Mouse (Mus musculus) lung, embryonic 16.5 days (tissue): ENCODE results near the gene Dpf3. TPM values are rescaled to one million over a fixed set of nuclear protein-coding genes. Genes with fewer than 3 reads are reported as not detected.

Experiments used
- ATAC-seq: fragments of 200-750 bp; cut with Nextera tagmentation; 2 replicates; pipeline ENCODE4 v1.8.0; 2017; ENCODE audit warnings: low read depth, mild to moderate bottlenecking, moderate library complexity
- H3K27ac ChIP-seq: fragments of 300-500 bp; sonication (generic); 2 replicates; pipeline ENCODE4 v1.5.1; 2014; ENCODE audit warnings: mild to moderate bottlenecking, control low read depth, low read length
- H3K27me3 ChIP-seq: fragments of 300-500 bp; sonication (generic); 2 replicates; pipeline ENCODE4 v1.6.1; 2014; ENCODE audit warnings: low read depth, low read length, mixed read lengths; ENCODE audit not compliant: control insufficient read depth, insufficient read depth
- H3K36me3 ChIP-seq: fragments of 300-500 bp; sonication (generic); 2 replicates; pipeline ENCODE4 v1.6.1; 2014; ENCODE audit warnings: low read length; ENCODE audit not compliant: control insufficient read depth, insufficient read depth
- H3K4me1 ChIP-seq: fragments of 300-500 bp; sonication (generic); replicated peaks from 2 replicates; pipeline ENCODE4 v1.6.1; 2014; ENCODE audit warnings: low read length, mixed read lengths; ENCODE audit not compliant: control insufficient read depth, insufficient read depth
- H3K4me2 ChIP-seq: fragments of 300-500 bp; sonication (generic); 2 replicates; pipeline ENCODE4 v1.6.1; 2014; ENCODE audit warnings: low read depth, low read length, control low read depth
- H3K4me3 ChIP-seq: fragments of 300-500 bp; sonication (generic); 2 replicates; pipeline ENCODE4 v1.5.1; 2014; ENCODE audit warnings: mild to moderate bottlenecking, low read length, control low read depth
- H3K9ac ChIP-seq: fragments of 300-500 bp; sonication (generic); 2 replicates; pipeline ENCODE4 v1.6.1; 2014; ENCODE audit warnings: low read length, control low read depth
- H3K9me3 ChIP-seq: fragments of 300-500 bp; sonication (generic); 2 replicates; pipeline ENCODE4 v1.6.1; 2016; ENCODE audit warnings: low read length; ENCODE audit not compliant: control insufficient read depth
- WGBS: fragments of 180-500 bp; shearing (Covaris S2); extraction: QIAGEN DNeasy Blood & Tissue Kit; methylation state at CpG from one replicate; pipeline ENCODE4 v1.1.7; 2014; 5-methylcytosine and 5-hydroxymethylcytosine counted together
- polyA plus RNA-seq: library from polyadenylated mRNA; unstranded; fragments of >200 nt; fragmentation: Nextera tagmentation; extraction: Ambion mirVana; gene quantifications from 2 replicates; pipeline ENCODE4 v1.2.1, GENCODE M21; 2015

Dpf3 gene
- polyA plus RNA-seq, 1 experiment from 2014 or later = 3.9 TPM

DNA sequence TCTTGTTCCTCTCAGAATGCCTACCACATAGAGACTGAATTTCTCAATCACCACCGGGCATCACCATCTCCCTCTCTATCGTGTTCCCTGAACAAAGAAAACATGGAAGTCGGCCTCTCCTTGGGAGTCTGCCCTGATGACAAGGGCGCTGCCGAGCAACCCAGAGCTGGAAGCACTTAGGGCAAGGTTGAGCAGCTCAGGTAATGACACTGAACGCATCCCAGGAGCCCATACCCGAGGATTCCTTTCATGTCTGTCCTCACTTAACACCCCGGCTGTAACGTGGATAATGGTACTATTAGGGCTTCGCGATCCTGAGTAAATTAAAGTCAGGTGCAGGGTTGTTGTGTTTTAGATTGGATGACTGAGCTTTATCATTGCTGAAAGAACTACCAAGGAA is 176.9 kb downstream of the Dpf3 start:
- ATAC-seq = no peak
- Histone ChIP-seq H3K36me3 (no peaks in the 10 kb centered on the region), H3K9ac (no peak overlapping the region), H3K4me1 (no peaks in the 10 kb centered on the region), H3K4me3 (no peak overlapping the region), H3K27me3 (no peaks in the 10 kb centered on the region), H3K27ac (no peak overlapping the region), H3K9me3 (no peaks in the 10 kb centered on the region), H3K4me2 (no peak overlapping the region)
- 69% methylated on average over 11 of the region's 11 CpGs for WGBS

DNA sequence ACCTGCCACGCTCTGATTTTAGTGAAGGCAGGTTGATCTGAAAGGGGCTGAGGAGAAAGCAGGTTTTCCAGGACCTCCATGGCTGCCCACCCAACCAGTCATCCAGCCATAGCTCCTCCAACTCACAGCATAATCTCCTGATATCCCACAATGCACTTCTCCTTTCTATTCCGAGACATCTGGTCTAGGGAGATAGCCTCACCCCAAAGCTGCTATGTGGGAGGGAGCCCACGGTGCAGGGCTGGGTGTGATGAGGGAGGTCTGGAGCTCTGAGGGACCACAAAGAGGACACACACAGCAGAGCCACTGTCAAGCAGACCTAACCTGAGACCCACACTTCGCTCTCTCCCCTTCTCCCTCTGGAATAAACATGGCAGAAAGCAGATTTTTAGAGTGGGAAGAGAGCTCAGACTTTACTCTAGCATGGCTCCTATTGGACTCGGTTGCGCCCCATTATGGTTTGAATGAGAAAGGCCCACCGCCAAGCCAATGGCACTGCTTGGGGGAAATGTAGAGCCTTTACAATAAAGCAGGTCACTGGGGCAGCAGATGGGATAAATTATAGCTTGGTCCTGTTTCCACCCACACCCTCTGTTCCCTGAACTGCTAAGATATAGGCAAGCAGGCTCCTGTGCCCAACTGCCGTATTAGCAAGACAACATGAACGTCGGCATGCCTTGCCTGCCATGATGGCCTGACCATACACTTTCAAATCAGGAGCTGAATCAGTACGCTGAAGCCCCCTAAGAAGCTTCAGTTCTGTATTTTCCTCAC is 178.3 kb downstream of the Dpf3 start:
- H3K4me3 ChIP-seq = no peak overlapping the region
- WGBS = 87% methylated on average over 11 of the region's 11 CpGs
- H3K36me3 ChIP-seq = no peaks in the 10 kb centered on the region
- no peaks in the 10 kb centered on the region for H3K9me3 ChIP-seq
- ATAC-seq = no peak
- H3K4me2 ChIP-seq = no peak overlapping the region
- H3K27me3 ChIP-seq = no peaks in the 10 kb centered on the region
- H3K4me1 ChIP-seq = no peaks in the 10 kb centered on the region
- no peak overlapping the region for H3K9ac ChIP-seq
- no peak overlapping the region for H3K27ac ChIP-seq

DNA sequence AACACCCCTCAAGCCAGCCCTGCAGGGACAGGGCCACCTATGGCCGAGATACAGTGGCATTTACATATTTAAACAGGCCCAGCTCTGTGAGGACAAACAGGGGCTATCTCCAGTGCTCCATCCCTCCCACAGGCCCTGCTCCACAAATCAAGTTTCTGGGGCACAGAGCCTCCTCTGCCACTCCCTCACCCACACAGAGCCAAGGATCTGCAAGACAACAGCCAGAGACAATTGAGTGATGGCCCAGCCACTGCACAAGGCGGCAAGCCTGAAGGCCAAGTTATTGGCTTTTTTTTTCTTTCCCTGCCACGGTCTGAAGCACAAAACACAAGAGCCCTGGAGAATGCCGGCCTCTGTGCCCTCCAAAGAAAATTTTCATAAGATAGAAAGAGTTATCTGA is 178.9 kb downstream of the Dpf3 start:
- WGBS = 64% methylated on average over 4 of the region's 4 CpGs
- Histone ChIP-seq H3K9me3 (no peaks in the 10 kb centered on the region), H3K27ac (no peak overlapping the region), H3K36me3 (no peaks in the 10 kb centered on the region), H3K4me1 (no peaks in the 10 kb centered on the region), H3K9ac (no peak overlapping the region), H3K4me2 (no peak overlapping the region), H3K27me3 (no peaks in the 10 kb centered on the region), H3K4me3 (no peak overlapping the region)
- no peak for ATAC-seq

DNA sequence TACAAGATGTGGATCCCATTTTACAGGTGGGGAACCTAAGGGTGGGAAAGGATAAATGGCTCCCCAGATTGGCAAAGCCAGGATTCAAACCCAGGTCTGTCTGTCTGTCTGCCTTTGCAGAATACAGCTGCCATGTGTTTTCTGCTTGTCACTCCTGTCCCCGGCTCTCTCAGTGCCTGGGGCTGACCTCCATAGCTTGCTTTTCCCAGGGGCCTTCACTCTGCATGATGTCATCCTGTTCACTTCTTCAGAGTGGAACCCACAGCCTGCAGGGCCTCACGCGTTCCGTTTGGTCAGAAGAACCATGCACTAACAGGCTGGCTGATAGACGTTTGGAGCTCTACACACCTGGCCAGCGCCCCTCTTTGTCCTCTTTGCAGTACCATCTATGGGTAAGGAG is 184.3 kb downstream of the Dpf3 start:
- H3K9me3 ChIP-seq = no peaks in the 10 kb centered on the region
- no peak overlapping the region for H3K9ac ChIP-seq
- ATAC-seq = no peak
- WGBS = 58% methylated on average over 6 of the region's 6 CpGs
- no peaks in the 10 kb centered on the region for H3K4me1 ChIP-seq
- H3K4me3 ChIP-seq = no peak overlapping the region
- H3K36me3 ChIP-seq = no peaks in the 10 kb centered on the region
- H3K27me3 ChIP-seq = no peaks in the 10 kb centered on the region
- H3K27ac ChIP-seq = no peak overlapping the region
- no peak overlapping the region for H3K4me2 ChIP-seq

DNA sequence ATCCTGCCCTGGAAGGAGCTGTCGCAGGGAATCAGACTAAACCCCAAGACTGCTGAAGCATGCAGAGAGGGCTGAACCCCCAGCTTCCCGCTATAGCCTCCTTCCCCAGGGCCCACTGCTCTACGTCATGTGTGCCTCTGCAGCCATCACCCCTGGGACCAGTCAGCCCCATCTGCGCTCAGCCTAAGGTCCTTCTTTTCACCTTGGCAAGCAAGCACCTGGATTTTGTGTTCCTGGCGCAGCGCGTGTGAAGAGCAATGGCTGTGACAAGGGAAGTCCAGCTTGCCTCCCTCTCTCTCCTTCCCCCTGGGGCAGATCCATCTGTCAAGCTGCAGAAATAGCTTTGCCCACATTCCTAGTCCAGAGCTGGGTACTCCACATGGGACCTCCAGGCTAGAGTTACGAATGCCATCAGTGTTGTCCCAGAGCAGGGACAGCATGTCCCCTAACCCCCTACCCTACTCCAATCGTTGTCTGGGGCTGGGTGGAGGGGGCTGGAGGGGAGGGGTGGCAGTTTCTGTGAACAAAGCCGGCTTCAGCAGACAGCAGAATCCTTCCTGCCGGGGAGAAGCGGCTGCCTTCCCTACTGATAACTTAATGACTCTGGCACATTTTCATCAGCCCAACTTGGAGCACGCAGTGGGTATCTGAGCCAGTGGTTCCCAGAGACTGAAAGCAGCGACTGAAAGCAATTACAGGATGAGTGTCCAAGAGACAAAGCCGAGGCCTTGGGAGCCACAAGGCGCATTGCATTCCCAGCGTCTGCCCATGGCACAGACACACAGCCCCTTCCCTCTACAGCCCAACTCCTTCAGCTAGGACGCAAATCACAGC is 185.0 kb downstream of the Dpf3 start:
- no peaks in the 10 kb centered on the region for H3K36me3 ChIP-seq
- no peak overlapping the region for H3K27ac ChIP-seq
- ATAC-seq = 0 out of 2 replicates have a peak, but pooled peaks have one; percentile 23
- H3K9me3 ChIP-seq = no peaks in the 10 kb centered on the region
- H3K4me1 ChIP-seq = no peaks in the 10 kb centered on the region
- 47% methylated on average over 18 of the region's 18 CpGs for WGBS
- no peak overlapping the region for H3K4me2 ChIP-seq
- H3K27me3 ChIP-seq = no peaks in the 10 kb centered on the region
- H3K4me3 ChIP-seq = no peak overlapping the region
- H3K9ac ChIP-seq = no peak overlapping the region

DNA sequence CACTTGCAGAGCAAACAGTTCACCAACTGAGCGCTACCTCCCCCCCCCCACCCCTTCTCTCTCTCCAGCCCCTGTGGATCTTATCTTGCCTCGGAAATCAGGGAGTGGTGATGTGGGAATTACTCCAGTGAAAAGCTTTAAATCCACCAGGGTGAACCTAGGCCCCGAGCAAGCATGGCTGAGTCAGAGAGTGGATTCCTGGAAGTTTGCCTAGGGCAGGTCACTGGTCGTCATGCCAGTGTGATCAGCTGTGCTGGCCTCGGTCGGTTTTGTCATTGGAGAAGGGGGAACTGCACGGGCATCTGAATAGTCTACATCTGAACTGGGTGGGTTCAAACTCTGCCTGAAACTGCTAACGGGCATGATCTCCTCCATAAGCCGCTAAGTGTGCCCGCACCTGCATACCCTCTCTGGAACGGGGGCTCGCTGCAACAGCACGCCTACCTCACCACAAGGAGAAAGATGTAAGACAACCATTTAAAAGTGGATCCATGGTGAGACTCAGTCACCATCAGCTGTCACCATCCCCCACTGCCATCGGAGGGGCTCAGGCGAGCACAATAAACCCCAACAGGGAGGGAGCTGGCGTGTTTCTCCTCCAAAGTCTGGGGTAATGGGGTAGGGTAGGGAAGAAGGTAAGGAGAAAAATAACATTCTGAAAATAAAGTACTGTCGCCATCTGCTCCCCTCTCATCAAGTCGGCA is 185.7 kb downstream of the Dpf3 start:
- Histone ChIP-seq H3K27me3 (no peaks in the 10 kb centered on the region), H3K9me3 (no peaks in the 10 kb centered on the region), H3K4me1 (no peaks in the 10 kb centered on the region), H3K9ac (no peak overlapping the region), H3K4me2 (no peak overlapping the region), H3K36me3 (no peaks in the 10 kb centered on the region), H3K27ac (no peak overlapping the region), H3K4me3 (no peak overlapping the region)
- no peak for ATAC-seq
- WGBS = 65% methylated on average over 18 of the region's 18 CpGs

DNA sequence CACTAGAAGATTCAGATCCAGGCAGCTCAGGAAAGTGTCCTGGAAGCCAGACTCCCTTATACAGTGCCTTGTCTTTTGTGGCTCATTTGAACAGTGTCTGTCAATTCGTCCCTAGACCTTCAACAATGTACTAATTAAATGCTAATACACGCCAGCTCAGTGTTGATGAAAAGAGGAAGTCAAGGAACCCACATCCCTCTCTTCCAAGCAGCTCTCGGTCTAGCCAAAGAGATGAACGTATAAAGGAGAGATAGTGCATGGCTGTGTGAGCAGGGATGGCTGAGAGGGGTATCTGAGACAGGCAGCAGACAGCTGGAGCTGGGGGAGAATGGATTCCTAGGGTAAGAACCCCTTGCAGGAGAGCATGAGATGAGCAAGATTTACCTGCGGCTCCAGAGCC is 189.2 kb downstream of the Dpf3 start:
- Histone ChIP-seq H3K4me1 (no peaks in the 10 kb centered on the region), H3K36me3 (no peaks in the 10 kb centered on the region), H3K9me3 (no peaks in the 10 kb centered on the region), H3K4me3 (no peak overlapping the region), H3K4me2 (no peak overlapping the region), H3K9ac (no peak overlapping the region), H3K27me3 (no peaks in the 10 kb centered on the region), H3K27ac (no peak overlapping the region)
- WGBS = 80% methylated on average over 5 of the region's 5 CpGs
- no peak for ATAC-seq

DNA sequence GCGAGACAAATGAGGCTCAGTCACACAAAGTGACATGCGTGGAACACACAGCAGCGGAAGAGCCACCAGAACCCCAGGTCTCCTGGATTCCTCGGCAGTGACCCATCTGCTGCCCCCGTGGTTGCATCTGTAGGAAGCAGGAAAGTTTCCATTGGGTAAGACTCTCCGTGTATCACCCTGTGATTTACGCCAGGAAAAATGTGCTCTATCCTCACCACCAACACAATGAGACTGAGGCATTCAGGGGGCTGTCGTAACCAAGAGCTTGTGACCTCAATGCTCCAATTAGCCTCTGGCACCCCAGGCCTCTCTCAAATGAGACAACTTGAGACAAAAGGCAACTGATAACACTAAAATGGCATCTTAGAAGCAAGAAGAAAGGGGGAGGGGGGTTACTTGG is 192.5 kb downstream of the Dpf3 start:
- Histone ChIP-seq H3K4me1 (no peaks in the 10 kb centered on the region), H3K27ac (no peak overlapping the region), H3K9me3 (no peaks in the 10 kb centered on the region), H3K36me3 (no peaks in the 10 kb centered on the region), H3K4me2 (no peak overlapping the region), H3K4me3 (no peak overlapping the region), H3K27me3 (no peaks in the 10 kb centered on the region), H3K9ac (no peak overlapping the region)
- ATAC-seq = no peak
- WGBS = 69% methylated on average over 8 of the region's 8 CpGs

DNA sequence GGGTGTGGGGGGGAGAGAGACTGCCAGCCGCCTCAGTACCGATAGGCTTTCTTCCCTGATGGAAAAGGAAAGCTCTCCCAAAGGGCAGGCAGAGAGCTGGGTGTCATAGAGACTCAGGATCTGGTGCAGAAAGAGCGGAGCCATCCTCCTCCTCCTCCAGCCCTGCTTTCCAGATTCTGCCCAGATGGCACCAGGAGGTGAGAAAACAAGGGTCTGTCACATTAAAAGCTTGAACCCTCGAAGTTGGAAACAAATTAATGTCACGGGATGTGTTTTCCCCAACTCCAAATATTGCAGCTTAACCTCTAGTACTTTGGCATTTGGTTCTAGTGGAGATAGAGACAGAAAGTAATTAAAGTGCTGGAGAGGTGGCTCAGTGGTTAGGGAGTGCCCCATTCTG is 195.6 kb downstream of the Dpf3 start:
- Histone ChIP-seq H3K4me2 (no peak overlapping the region), H3K4me1 (no peaks in the 10 kb centered on the region), H3K4me3 (no peak overlapping the region), H3K9ac (no peak overlapping the region), H3K36me3 (no peaks in the 10 kb centered on the region), H3K9me3 (no peaks in the 10 kb centered on the region), H3K27ac (no peak overlapping the region), H3K27me3 (no peaks in the 10 kb centered on the region)
- 63% methylated on average over 5 of the region's 5 CpGs for WGBS
- ATAC-seq = no peak
